Mouse (Mus musculus): ENCODE results near the gene Myl6b.

Gene Myl6b

DNA sequence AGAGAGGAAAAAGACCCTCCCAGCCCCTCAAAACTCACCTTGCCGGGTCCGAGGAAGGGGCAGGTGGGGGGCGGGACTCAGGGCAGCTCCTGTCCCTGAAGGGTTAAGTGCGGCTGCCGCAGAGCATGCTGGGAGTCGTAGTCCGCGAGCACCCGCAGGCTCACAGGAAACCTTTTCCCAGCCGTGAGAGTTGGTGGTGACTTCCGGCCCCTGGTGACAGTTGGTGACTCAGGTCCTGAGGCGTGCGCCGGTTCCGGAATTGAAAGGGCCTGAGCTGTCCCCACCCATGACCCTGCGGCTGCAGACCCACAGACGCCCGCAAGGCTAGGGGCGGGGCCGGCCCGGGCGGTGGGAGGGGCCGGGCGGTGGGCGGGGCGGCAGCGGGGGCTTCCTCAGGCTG, at the start of gene Myl6b:
Myl6b (minus strand) TSS at position 96 of the 400 bp plus-strand sequence.
- Histone ChIP-seq H3K36me3 (ENCODE audit: insufficient read depth, low read length) (peaks cover 5% of the 10 kb centered on the region; the same call in 1 of the 2 replicates), H3K9me3 (ENCODE audit: low read length) (no peaks in the 10 kb centered on the region), H3K4me3 (replicated peaks; ENCODE audit: low read length) (peak within 1 kb of the TSS; percentile 82), H3K27me3 (ENCODE audit: insufficient read depth, low read length) (no peaks in the 10 kb centered on the region), H3K4me1 (replicated peaks; ENCODE audit: low read depth, low read length) (peaks cover 49% of the 10 kb centered on the region)
- TF ChIP-seq NANOG (IDR thresholded peaks at IDR 0.05; ENCODE audit: borderline replicate concordance, low read length) (no peak), POU5F1 (IDR thresholded peaks at IDR 0.05; ENCODE audit: borderline replicate concordance, low read length) (no peak), CTCF (conservative IDR thresholded peaks at IDR 0.05; ENCODE audit: low read length) (no peak)

GRCm38 (mm10) chr10:128547361-128548032, 49.0 kb upstream of the Myl6b start, which contains the start of gene Zc3h10:
Gene Zc3h10, minus strand, starts transcription at chr10:128547774.
- peaks cover 46% of the 10 kb centered on the region for H3K36me3 ChIP-seq (ENCODE audit: insufficient read depth, low read length)
- TF ChIP-seq CTCF (conservative IDR thresholded peaks at IDR 0.05; ENCODE audit: low read length): no peak
- no peak for TF ChIP-seq NANOG (IDR thresholded peaks at IDR 0.05; ENCODE audit: borderline replicate concordance, low read length)
- TF ChIP-seq POU5F1 (IDR thresholded peaks at IDR 0.05; ENCODE audit: borderline replicate concordance, low read length): no peak

GRCm38 (mm10) chr10:128546787-128547186, 48.3 kb upstream of the Myl6b start:
- TF ChIP-seq NANOG (IDR thresholded peaks at IDR 0.05; ENCODE audit: borderline replicate concordance, low read length): no peak
- no peak for TF ChIP-seq CTCF (conservative IDR thresholded peaks at IDR 0.05; ENCODE audit: low read length)
- TF ChIP-seq POU5F1 (IDR thresholded peaks at IDR 0.05; ENCODE audit: borderline replicate concordance, low read length): no peak
- peaks cover 53% of the 10 kb centered on the region for H3K36me3 ChIP-seq (ENCODE audit: insufficient read depth, low read length)
- H3K4me3 ChIP-seq (replicated peaks; ENCODE audit: low read length): peak overlapping the region; percentile 94
- H3K9me3 ChIP-seq (ENCODE audit: low read length): no peaks in the 10 kb centered on the region
- no peaks in the 10 kb centered on the region for H3K27me3 ChIP-seq (ENCODE audit: insufficient read depth, low read length)
- peaks cover 48% of the 10 kb centered on the region for H3K4me1 ChIP-seq (replicated peaks; ENCODE audit: low read depth, low read length)

More at GRCm38 (mm10) chr10:128547361-128548032, 49.0 kb upstream of the Myl6b start, which contains the start of gene Zc3h10:
- no peaks in the 10 kb centered on the region for H3K27me3 ChIP-seq (ENCODE audit: insufficient read depth, low read length)
- H3K4me3 ChIP-seq (replicated peaks; ENCODE audit: low read length): peak within 1 kb of the TSS; percentile 94
- no peaks in the 10 kb centered on the region for H3K9me3 ChIP-seq (ENCODE audit: low read length)
- H3K4me1 ChIP-seq (replicated peaks; ENCODE audit: low read depth, low read length): peaks cover 48% of the 10 kb centered on the region

DNA sequence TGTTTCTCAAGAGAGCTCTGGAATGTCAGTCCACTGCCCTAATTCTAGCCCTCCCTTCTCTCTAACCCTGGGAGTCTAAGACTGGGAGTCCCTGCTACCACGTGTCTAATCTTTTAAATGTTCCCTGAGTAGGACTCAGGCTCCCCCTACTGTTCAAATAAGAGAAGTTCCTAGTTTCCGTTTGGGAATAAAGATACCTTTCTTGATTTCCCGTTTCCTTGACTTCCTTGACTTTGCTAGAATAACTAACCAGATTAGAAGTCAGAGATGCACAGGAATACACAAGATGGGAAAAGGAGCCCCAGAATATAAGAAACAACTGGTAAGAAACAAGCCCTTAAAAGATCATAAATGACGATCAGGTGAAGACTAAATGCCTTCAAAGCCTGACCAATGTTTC, 47.9 kb upstream of the Myl6b start:
- no peak for TF ChIP-seq POU5F1 (IDR thresholded peaks at IDR 0.05; ENCODE audit: borderline replicate concordance, low read length)
- no peak for TF ChIP-seq NANOG (IDR thresholded peaks at IDR 0.05; ENCODE audit: borderline replicate concordance, low read length)
- peak; percentile 85 for TF ChIP-seq CTCF (conservative IDR thresholded peaks at IDR 0.05; ENCODE audit: low read length)
- no peaks in the 10 kb centered on the region for H3K27me3 ChIP-seq (ENCODE audit: insufficient read depth, low read length)
- no peaks in the 10 kb centered on the region for H3K9me3 ChIP-seq (ENCODE audit: low read length)
- peak overlapping the region; percentile 94 for H3K4me3 ChIP-seq (replicated peaks; ENCODE audit: low read length)
- H3K4me1 ChIP-seq (replicated peaks; ENCODE audit: low read depth, low read length): peaks cover 48% of the 10 kb centered on the region
- peaks cover 57% of the 10 kb centered on the region for H3K36me3 ChIP-seq (ENCODE audit: insufficient read depth, low read length)

DNA sequence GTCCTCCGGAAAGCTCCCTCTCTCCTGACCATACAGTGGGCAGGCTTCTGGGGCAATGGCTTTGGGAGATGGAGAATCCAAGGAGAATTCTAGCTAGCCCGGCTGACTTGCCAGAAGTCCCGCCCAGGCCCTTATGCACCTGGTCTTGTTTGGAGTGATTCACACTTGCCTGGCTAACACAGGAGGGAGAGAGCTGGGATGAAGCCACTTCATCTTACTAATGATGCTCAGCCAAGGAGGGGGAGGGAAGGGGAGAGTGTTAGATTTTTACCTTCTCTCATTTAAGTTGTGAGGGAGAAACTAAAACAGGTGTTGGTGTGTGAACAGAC, 47.0 kb upstream of the Myl6b start:
- H3K9me3 ChIP-seq (ENCODE audit: low read length): no peaks in the 10 kb centered on the region
- TF ChIP-seq CTCF (conservative IDR thresholded peaks at IDR 0.05; ENCODE audit: low read length) (no peak), NANOG (IDR thresholded peaks at IDR 0.05; ENCODE audit: borderline replicate concordance, low read length) (no peak), POU5F1 (IDR thresholded peaks at IDR 0.05; ENCODE audit: borderline replicate concordance, low read length) (no peak)
- peaks cover 65% of the 10 kb centered on the region for H3K36me3 ChIP-seq (ENCODE audit: insufficient read depth, low read length)
- H3K27me3 ChIP-seq (ENCODE audit: insufficient read depth, low read length): no peaks in the 10 kb centered on the region
- H3K4me1 ChIP-seq (replicated peaks; ENCODE audit: low read depth, low read length): peaks cover 48% of the 10 kb centered on the region
- peak overlapping the region; percentile 94 for H3K4me3 ChIP-seq (replicated peaks; ENCODE audit: low read length)

- no peaks in the 10 kb centered on the region for H3K27me3 ChIP-seq (ENCODE audit: insufficient read depth, low read length)
- TF ChIP-seq POU5F1 (IDR thresholded peaks at IDR 0.05; ENCODE audit: borderline replicate concordance, low read length) (no peak), NANOG (IDR thresholded peaks at IDR 0.05; ENCODE audit: borderline replicate concordance, low read length) (no peak), CTCF (conservative IDR thresholded peaks at IDR 0.05; ENCODE audit: low read length) (no peak)
- H3K9me3 ChIP-seq (ENCODE audit: low read length): no peaks in the 10 kb centered on the region
Observed at GRCm38 (mm10) chr10:128544674-128545569, 46.4 kb upstream of the Myl6b start.

GRCm38 (mm10) chr10:128544151-128544657, 45.7 kb upstream of the Myl6b start:
- Histone ChIP-seq H3K36me3 (ENCODE audit: insufficient read depth, low read length) (peaks cover 65% of the 10 kb centered on the region), H3K4me3 (replicated peaks; ENCODE audit: low read length) (peak overlapping the region; percentile 94), H3K27me3 (ENCODE audit: insufficient read depth, low read length) (no peaks in the 10 kb centered on the region), H3K4me1 (replicated peaks; ENCODE audit: low read depth, low read length) (peaks cover 52% of the 10 kb centered on the region), H3K9me3 (ENCODE audit: low read length) (no peaks in the 10 kb centered on the region)
- TF ChIP-seq CTCF (conservative IDR thresholded peaks at IDR 0.05; ENCODE audit: low read length): no peak
- no peak for TF ChIP-seq NANOG (IDR thresholded peaks at IDR 0.05; ENCODE audit: borderline replicate concordance, low read length)
- no peak for TF ChIP-seq POU5F1 (IDR thresholded peaks at IDR 0.05; ENCODE audit: borderline replicate concordance, low read length)

More at GRCm38 (mm10) chr10:128544674-128545569, 46.4 kb upstream of the Myl6b start:
- Histone ChIP-seq H3K4me3 (replicated peaks; ENCODE audit: low read length) (peak overlapping the region; percentile 94), H3K4me1 (replicated peaks; ENCODE audit: low read depth, low read length) (peaks cover 51% of the 10 kb centered on the region), H3K36me3 (ENCODE audit: insufficient read depth, low read length) (peaks cover 65% of the 10 kb centered on the region)

DNA sequence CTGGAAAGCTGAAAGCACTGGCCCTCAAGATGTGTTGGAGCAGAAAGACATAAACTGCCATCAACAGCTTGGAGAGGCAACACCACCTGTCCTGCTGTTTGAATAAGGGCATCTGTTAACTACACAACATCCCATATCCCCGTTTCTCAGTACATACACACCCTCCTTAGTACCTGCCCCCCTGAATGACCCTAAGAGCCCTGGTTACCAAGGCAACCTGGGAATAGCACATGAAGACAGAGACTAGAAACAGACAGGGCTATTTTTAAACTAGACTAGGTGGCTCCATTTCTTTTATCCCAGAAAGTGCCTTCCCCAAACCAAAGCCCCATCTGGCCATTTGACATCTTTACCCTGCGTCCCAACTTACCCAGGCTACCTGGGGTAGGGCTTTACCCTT, 44.6 kb upstream of the Myl6b start:
- peaks cover 59% of the 10 kb centered on the region for H3K36me3 ChIP-seq (ENCODE audit: insufficient read depth, low read length)
- no peak for TF ChIP-seq CTCF (conservative IDR thresholded peaks at IDR 0.05; ENCODE audit: low read length)
- no peak for TF ChIP-seq POU5F1 (IDR thresholded peaks at IDR 0.05; ENCODE audit: borderline replicate concordance, low read length)
- TF ChIP-seq NANOG (IDR thresholded peaks at IDR 0.05; ENCODE audit: borderline replicate concordance, low read length): no peak
- peaks cover 61% of the 10 kb centered on the region for H3K4me1 ChIP-seq (replicated peaks; ENCODE audit: low read depth, low read length)
- H3K9me3 ChIP-seq (ENCODE audit: low read length): peaks cover 3% of the 10 kb centered on the region
- H3K4me3 ChIP-seq (replicated peaks; ENCODE audit: low read length): no peak overlapping the region
- no peaks in the 10 kb centered on the region for H3K27me3 ChIP-seq (ENCODE audit: insufficient read depth, low read length)
